Mouse (Mus musculus): ENCODE measurements around the gene Limd2. TPM values are rescaled to one million over a fixed set of nuclear protein-coding genes. Genes with fewer than 3 reads are reported as not detected.
"Not testable (repeated sequence)": the region's sequence is repeated elsewhere in the genome, so short reads cannot be mapped to it uniquely, and the experiment has no call there.

Limd2 gene
- 164 and 291 TPM in 2 replicates for polyA plus RNA-seq (2012; ENCODE audit: insufficient read depth, insufficient read length, low replicate concordance, missing spikeins)

GRCm38 (mm10) chr11:106160841-106161721 is at the start of gene Limd2, which contains the start of gene Gm10840:
Limd2 (minus strand) TSS chr11:106160860.
Gm10840 (plus strand) TSS chr11:106160850.
- WGBS = 14% methylated on average over 22 of the region's 22 CpGs

DNA sequence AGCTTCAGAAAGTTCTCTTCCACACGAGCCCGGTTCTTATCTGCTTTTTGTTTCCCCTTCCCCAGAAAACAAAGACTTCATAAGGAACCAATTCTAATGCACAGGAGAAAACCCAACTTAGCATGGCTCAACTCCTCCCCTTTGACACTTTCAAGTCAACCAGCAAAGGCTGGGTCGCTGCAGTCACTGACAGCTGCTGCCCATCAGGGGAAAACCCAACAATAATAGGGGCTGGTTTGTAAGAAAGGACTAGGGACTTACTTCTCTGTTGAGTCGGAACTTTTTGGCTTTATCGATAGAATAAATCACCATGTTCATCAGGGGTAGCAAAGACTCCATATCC is 41.4 kb upstream of the Limd2 start, which contains the start of gene Strada:
Gene Strada, minus strand, starts transcription at position 46 of the 343 bp plus-strand sequence.
- no peak within 1 kb of the TSS for H3K27ac ChIP-seq (ENCODE audit: insufficient read depth, low read depth, low read length)
- no peaks in the 10 kb centered on the region for H3K4me1 ChIP-seq (ENCODE audit: control insufficient read depth, insufficient read depth, low read length)
- H3K4me3 ChIP-seq (ENCODE audit: insufficient read depth, low read depth, low read length) = no peak within 1 kb of the TSS
- WGBS = 84% methylated on average over 5 of the region's 5 CpGs
- no peak for TF ChIP-seq CTCF (IDR thresholded peaks at IDR 0.05; ENCODE audit: insufficient read depth, low read depth, low read length)
- no peak for TF ChIP-seq POLR2A (IDR thresholded peaks at IDR 0.05; ENCODE audit: insufficient read depth, low read depth, low read length)

More at GRCm38 (mm10) chr11:106160841-106161721, at the start of gene Limd2, which contains the start of gene Gm10840:
- H3K4me1 ChIP-seq (ENCODE audit: control insufficient read depth, insufficient read depth, low read length) = peaks cover 53% of the 10 kb centered on the region
- peak within 1 kb of the TSS; percentile 96 for H3K27ac ChIP-seq (ENCODE audit: insufficient read depth, low read depth, low read length)
- peak within 1 kb of the TSS; percentile 46 for H3K4me3 ChIP-seq (ENCODE audit: insufficient read depth, low read depth, low read length)
- TF ChIP-seq CTCF (IDR thresholded peaks at IDR 0.05; ENCODE audit: insufficient read depth, low read depth, low read length) (no peak), POLR2A (IDR thresholded peaks at IDR 0.05; ENCODE audit: insufficient read depth, low read depth, low read length) (peak; percentile 31; the same call in 1 of the 2 replicates)

- H3K27ac ChIP-seq (ENCODE audit: insufficient read depth, low read depth, low read length) = no peak overlapping the region
- H3K4me1 ChIP-seq (ENCODE audit: control insufficient read depth, insufficient read depth, low read length) = no peaks in the 10 kb centered on the region
- H3K4me3 ChIP-seq (ENCODE audit: insufficient read depth, low read depth, low read length) = no peak overlapping the region
- 91% methylated on average over 19 of the region's 19 CpGs for WGBS
- no peak for TF ChIP-seq POLR2A (IDR thresholded peaks at IDR 0.05; ENCODE audit: insufficient read depth, low read depth, low read length)
- no peak for TF ChIP-seq CTCF (IDR thresholded peaks at IDR 0.05; ENCODE audit: insufficient read depth, low read depth, low read length)
These were observed 40.9 kb upstream of the Limd2 start for GRCm38 (mm10) chr11:106201337-106202122.

GRCm38 (mm10) chr11:106200756-106201155 is 40.1 kb upstream of the Limd2 start:
- H3K4me1 ChIP-seq (ENCODE audit: control insufficient read depth, insufficient read depth, low read length) = no peaks in the 10 kb centered on the region
- 74% methylated on average over 6 of the region's 6 CpGs for WGBS
- no peak for TF ChIP-seq CTCF (IDR thresholded peaks at IDR 0.05; ENCODE audit: insufficient read depth, low read depth, low read length)
- no peak for TF ChIP-seq POLR2A (IDR thresholded peaks at IDR 0.05; ENCODE audit: insufficient read depth, low read depth, low read length)
- no peak overlapping the region for H3K27ac ChIP-seq (ENCODE audit: insufficient read depth, low read depth, low read length)
- no peak overlapping the region for H3K4me3 ChIP-seq (ENCODE audit: insufficient read depth, low read depth, low read length)

- not testable (repeated sequence) for H3K4me1 ChIP-seq (ENCODE audit: control insufficient read depth, insufficient read depth, low read length); H3K27ac ChIP-seq (ENCODE audit: insufficient read depth, low read depth, low read length); H3K4me3 ChIP-seq (ENCODE audit: insufficient read depth, low read depth, low read length)
- 88% methylated on average over 7 of the region's 7 CpGs for WGBS
These were observed 39.3 kb upstream of the Limd2 start for GRCm38 (mm10) chr11:106199997-106200396.

DNA sequence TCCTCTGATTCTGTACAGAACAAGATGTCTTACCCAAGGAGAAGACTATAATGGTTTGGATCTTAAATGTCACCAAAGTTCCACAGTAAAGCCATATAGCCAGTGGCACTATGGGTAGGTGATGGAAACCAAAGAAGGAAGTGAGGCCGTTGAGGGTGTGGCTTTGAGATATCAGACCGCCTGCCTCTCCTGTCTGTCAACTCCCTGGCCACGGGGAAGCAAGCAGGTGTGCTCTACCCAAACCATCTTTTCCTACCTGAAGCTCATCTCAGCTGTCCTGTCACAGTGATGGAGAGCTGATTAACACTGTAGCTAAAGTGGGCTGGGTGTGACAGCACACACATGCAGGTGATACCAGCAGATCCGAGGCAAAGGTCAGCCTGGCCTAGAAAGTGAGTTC is 37.6 kb upstream of the Limd2 start:
- Histone ChIP-seq H3K4me3 (ENCODE audit: insufficient read depth, low read depth, low read length) (no peak overlapping the region), H3K4me1 (ENCODE audit: control insufficient read depth, insufficient read depth, low read length) (no peaks in the 10 kb centered on the region), H3K27ac (ENCODE audit: insufficient read depth, low read depth, low read length) (no peak overlapping the region)
- TF ChIP-seq POLR2A (IDR thresholded peaks at IDR 0.05; ENCODE audit: insufficient read depth, low read depth, low read length) (no peak), CTCF (IDR thresholded peaks at IDR 0.05; ENCODE audit: insufficient read depth, low read depth, low read length) (no peak)
- 88% methylated on average over 4 of the region's 4 CpGs for WGBS

GRCm38 (mm10) chr11:106195341-106195740 is 34.7 kb upstream of the Limd2 start:
- no peaks in the 10 kb centered on the region; the same call in 1 of the 2 replicates for H3K4me1 ChIP-seq (ENCODE audit: control insufficient read depth, insufficient read depth, low read length)
- TF ChIP-seq POLR2A (IDR thresholded peaks at IDR 0.05; ENCODE audit: insufficient read depth, low read depth, low read length) = no peak
- no peak for TF ChIP-seq CTCF (IDR thresholded peaks at IDR 0.05; ENCODE audit: insufficient read depth, low read depth, low read length)
- no peak overlapping the region for H3K4me3 ChIP-seq (ENCODE audit: insufficient read depth, low read depth, low read length)
- H3K27ac ChIP-seq (ENCODE audit: insufficient read depth, low read depth, low read length) = no peak overlapping the region

- no peak for TF ChIP-seq POLR2A (IDR thresholded peaks at IDR 0.05; ENCODE audit: insufficient read depth, low read depth, low read length)
- no peak for TF ChIP-seq CTCF (IDR thresholded peaks at IDR 0.05; ENCODE audit: insufficient read depth, low read depth, low read length)
- Histone ChIP-seq H3K27ac (ENCODE audit: insufficient read depth, low read depth, low read length) (no peak overlapping the region), H3K4me1 (ENCODE audit: control insufficient read depth, insufficient read depth, low read length) (no peaks in the 10 kb centered on the region; the same call in 1 of the 2 replicates), H3K4me3 (ENCODE audit: insufficient read depth, low read depth, low read length) (no peak overlapping the region)
- WGBS = 89% methylated on average over 7 of the region's 7 CpGs
These were observed 34.2 kb upstream of the Limd2 start for GRCm38 (mm10) chr11:106194891-106195290.

DNA sequence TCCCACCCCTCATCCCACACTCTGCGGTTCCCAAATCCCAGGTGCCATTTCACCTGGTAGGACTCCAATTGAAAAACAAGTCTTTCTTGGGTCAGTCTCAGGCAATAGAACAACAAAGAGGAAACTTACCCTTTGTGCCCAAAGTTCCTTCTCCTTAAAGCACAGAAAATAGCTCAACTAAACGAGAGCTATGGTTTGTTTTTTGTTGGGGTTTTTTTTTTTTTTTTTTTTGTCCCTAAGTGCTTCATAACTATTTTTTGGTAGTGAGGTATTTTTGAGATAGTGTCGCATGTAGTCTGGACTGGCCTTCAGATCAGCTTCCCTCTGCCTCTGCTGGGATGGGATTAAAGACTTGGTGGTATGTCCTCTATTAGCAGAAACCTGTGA is 33.5 kb upstream of the Limd2 start:
- TF ChIP-seq POLR2A (IDR thresholded peaks at IDR 0.05; ENCODE audit: insufficient read depth, low read depth, low read length) (no peak), CTCF (IDR thresholded peaks at IDR 0.05; ENCODE audit: insufficient read depth, low read depth, low read length) (no peak)
- 20% methylated on average over 3 of the region's 3 CpGs for WGBS
- H3K4me3 ChIP-seq (ENCODE audit: insufficient read depth, low read depth, low read length) = peak overlapping the region; percentile 42
- peak overlapping the region; percentile 54 for H3K27ac ChIP-seq (ENCODE audit: insufficient read depth, low read depth, low read length)
- no peaks in the 10 kb centered on the region; the same call in 1 of the 2 replicates for H3K4me1 ChIP-seq (ENCODE audit: control insufficient read depth, insufficient read depth, low read length)

Measured in olfactory bulb, adult 2 months (tissue).